Mouse (Mus musculus) CH12.LX (cell line): ENCODE results near the gene Slamf6.

Experiments
- CHD2 ChIP-seq: IDR thresholded peaks from 2 replicates; pipeline ENCODE4 v1.6.1; 2011; ENCODE audit warnings: low read length, improper control_type of control experiment
- CTCF ChIP-seq, 2 experiments: IDR thresholded peaks in 1 of 2; conservative IDR thresholded peaks in 1 of 2; 2 replicates each; pipeline ENCODE4 v1.5.1; 2011 to 2012; ENCODE audit warnings: low read depth in 2 of 2, low read length in 2 of 2, improper control_type of control experiment in 1 of 2, inconsistent platforms in 1 of 2, mild to moderate bottlenecking in 1 of 2, moderate library complexity in 1 of 2
- ELF1 ChIP-seq: IDR thresholded peaks from 2 replicates; pipeline ENCODE4 v1.6.1; 2014; ENCODE audit warnings: low read depth, mild to moderate bottlenecking, inconsistent platforms, low read length, improper control_type of control experiment
- EP300 ChIP-seq: IDR thresholded peaks from 2 replicates; pipeline ENCODE4 v1.6.1; 2011; ENCODE audit warnings: low read length, improper control_type of control experiment
- ETS1 ChIP-seq: conservative IDR thresholded peaks from 2 replicates; pipeline ENCODE4 v1.6.1; 2012; ENCODE audit warnings: low read depth, mild to moderate bottlenecking, inconsistent platforms, low read length, improper control_type of control experiment, moderate library complexity
- MEF2A ChIP-seq: IDR thresholded peaks from 2 replicates; pipeline ENCODE4 v1.6.1; 2014; ENCODE audit warnings: low read depth, mild to moderate bottlenecking, inconsistent platforms, low read length, improper control_type of control experiment, borderline replicate concordance
- POLR2A ChIP-seq: IDR thresholded peaks from 2 replicates; pipeline ENCODE4 v1.6.1; 2011; ENCODE audit warnings: low read depth, mild to moderate bottlenecking, improper control_type of control experiment, low read length
- TBP ChIP-seq: conservative IDR thresholded peaks from 2 replicates; pipeline ENCODE4 v1.6.1; 2011; ENCODE audit warnings: low read depth, low read length, improper control_type of control experiment
- TCF12 ChIP-seq: IDR thresholded peaks from 2 replicates; pipeline ENCODE4 v1.6.1; 2014; ENCODE audit warnings: low read depth, mild to moderate bottlenecking, inconsistent platforms, low read length, improper control_type of control experiment
- UBTF ChIP-seq: IDR thresholded peaks from 2 replicates; pipeline ENCODE4 v1.6.1; 2012; ENCODE audit warnings: low read depth, mild to moderate bottlenecking, inconsistent platforms, low read length, improper control_type of control experiment, moderate library complexity
- USF1 ChIP-seq: IDR thresholded peaks from 2 replicates; pipeline ENCODE4 v1.6.1; 2014; ENCODE audit warnings: low read depth, mild to moderate bottlenecking, inconsistent platforms, low read length, improper control_type of control experiment
- ZKSCAN1 ChIP-seq: IDR thresholded peaks from 2 replicates; pipeline ENCODE4 v1.6.1; 2012; ENCODE audit warnings: low read depth, inconsistent platforms, low read length, improper control_type of control experiment, borderline replicate concordance
- ZNF384 ChIP-seq: IDR thresholded peaks from 2 replicates; pipeline ENCODE4 v1.6.1; 2012; ENCODE audit warnings: low read depth, low read length, improper control_type of control experiment, inconsistent platforms

DNA sequence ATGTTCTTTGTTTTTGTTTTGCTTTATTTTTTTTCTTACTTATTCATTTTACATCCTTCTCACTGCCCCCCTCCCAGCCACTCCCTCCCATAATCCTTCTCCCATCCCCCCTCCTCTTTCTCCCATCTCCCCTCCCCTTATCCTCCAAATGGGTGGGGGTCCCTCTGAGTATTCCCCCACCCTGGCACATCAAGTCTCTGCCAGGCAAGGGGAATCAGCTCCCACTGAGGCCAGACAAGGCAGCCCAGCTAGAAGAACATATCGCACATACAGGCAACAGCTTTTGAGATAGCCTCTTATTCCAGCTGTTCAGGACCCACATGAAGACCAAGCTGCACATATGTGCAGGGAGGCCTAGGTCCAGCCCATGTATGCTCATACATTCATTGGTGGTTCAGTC lies 66.8 kb downstream of the Slamf6 start:
- TF ChIP-seq CHD2 = no peak
- TF ChIP-seq EP300 = no peak
- no peak for TF ChIP-seq USF1
- TF ChIP-seq UBTF = no peak
- no peak for TF ChIP-seq ETS1
- TF ChIP-seq CTCF (conservative IDR thresholded peaks at IDR 0.05 in 1 of 2, IDR thresholded peaks at IDR 0.05 in 1 of 2; ENCODE audit: low read depth in 2 of 2, low read length in 2 of 2) = no peak
- no peak for TF ChIP-seq ZNF384
- TF ChIP-seq POLR2A = no peak
- no peak for TF ChIP-seq TBP
- TF ChIP-seq MEF2A = no peak
- TF ChIP-seq TCF12 = no peak
- TF ChIP-seq ELF1 = no peak
- no peak for TF ChIP-seq ZKSCAN1
